Mouse (Mus musculus): Measurements from ENCODE around the gene 4930523C07Rik. TPM values are rescaled to one million over a fixed set of nuclear protein-coding genes. Genes with fewer than 3 reads are reported as not detected.

4930523C07Rik gene
- polyA plus RNA-seq, 1 experiment from 2014 or later, result 2.7 TPM

DNA sequence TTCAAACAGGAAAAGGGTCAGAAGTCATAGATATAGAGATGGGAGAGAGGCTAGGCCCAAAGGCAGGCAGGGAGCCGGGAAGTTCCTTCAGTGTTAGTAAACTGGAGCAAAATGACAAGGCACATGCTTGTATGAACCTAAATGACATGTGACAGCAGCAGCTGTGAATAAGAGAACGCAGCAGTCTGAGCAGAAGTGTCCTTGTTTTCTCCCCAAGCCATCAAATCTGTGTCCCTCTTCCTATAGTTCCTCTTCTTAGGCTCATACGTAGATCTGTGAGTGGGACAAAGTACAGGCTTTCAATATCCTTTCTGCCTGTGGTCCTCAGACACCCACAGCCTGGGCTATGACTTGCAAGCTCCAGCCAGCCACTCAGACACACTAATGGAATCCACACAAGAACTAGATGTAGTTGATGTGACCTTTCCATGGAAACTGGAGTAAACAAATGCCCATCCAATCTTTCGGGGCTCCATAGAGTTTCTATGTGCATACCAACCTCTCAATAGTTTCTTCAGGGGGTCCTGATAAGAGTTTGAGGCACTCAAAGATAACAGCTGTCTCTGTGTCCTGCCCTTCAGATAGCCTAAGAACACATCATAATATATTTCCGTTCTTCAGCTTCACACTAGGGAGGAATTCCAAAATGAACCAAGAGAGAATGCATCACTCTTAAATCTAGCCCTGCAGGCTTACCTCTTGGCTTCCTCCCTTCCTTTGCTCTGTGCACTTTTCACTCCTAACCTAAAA lies 5.1 kb downstream of the 4930523C07Rik start:
- Histone ChIP-seq H3K9ac (replicated peaks) (no peak overlapping the region), H3K9me3 (no peaks in the 10 kb centered on the region), H3K27ac (replicated peaks) (no peak overlapping the region), H3K36me3 (no peaks in the 10 kb centered on the region), H3K4me1 (peaks cover 3% of the 10 kb centered on the region; the same call in 1 of the 2 replicates), H3K4me3 (no peak overlapping the region), H3K4me2 (replicated peaks) (no peak overlapping the region), H3K27me3 (peaks cover 3% of the 10 kb centered on the region; the same call in 1 of the 2 replicates)
- ATAC-seq (ENCODE audit: low FRiP score, low read depth), result no peak
- WGBS, result 85% methylated on average over 5 of the region's 5 CpGs

DNA sequence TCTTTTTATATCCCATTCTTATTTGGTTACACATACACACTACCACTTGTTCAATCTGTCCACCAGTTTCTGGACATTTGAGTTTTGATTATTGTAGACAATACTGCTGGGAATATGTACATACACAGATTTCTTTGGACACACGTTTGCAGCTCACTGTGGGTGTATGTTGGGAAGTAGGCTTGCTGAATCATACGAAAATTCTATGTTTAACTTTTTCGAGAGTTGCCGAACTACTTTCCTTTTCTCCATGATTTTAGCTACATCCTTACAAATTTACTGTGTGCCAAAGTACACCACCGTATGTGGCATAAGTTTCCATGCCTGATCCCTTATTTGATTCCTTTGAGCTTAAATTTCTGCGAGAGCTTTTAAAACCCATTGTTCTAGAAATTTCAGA lies 6.7 kb downstream of the 4930523C07Rik start:
- Histone ChIP-seq H3K9ac (replicated peaks) (no peak overlapping the region), H3K27me3 (no peaks in the 10 kb centered on the region), H3K4me2 (replicated peaks) (no peak overlapping the region), H3K27ac (replicated peaks) (no peak overlapping the region), H3K4me3 (no peak overlapping the region), H3K9me3 (no peaks in the 10 kb centered on the region), H3K4me1 (no peaks in the 10 kb centered on the region), H3K36me3 (no peaks in the 10 kb centered on the region)
- ATAC-seq (ENCODE audit: low FRiP score, low read depth), result no peak
- WGBS, result 93% methylated on average over 6 of the region's 6 CpGs

DNA sequence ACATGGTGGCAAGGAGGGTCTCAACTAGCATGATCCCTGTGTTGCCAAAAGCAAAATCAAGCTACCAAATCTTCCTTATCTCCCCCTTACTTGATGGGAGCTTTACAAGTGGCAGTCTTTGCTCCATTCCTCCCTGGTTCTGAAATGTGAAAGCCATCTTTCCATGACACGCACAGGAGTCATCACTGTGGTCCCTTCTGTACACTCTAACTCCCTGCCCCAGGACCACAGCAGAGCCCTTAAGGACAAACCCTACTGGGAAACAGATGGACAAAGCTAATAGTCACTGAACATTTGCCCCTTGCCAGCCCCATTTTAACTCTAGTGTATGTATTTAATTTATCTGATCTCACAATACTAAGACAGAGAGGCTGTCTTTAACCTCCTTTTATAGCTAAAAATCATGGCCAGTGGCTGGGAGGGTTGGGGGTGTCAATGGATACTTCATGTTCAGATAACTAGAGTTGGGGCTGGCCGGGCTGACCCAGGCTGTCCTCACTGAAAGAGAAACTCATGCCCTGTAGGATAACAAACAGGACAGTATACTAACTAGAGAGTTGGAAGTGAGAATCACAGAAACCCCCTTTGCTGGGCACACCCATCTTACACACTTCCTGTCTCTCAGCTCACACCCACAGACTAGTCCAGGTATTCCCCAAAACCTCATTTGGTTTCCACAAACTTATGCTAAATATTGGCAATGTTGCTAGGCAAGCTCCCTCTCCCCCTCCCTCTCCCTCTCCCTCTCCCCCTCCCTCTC lies 8.6 kb downstream of the 4930523C07Rik start:
- Histone ChIP-seq H3K4me2 (replicated peaks) (no peak overlapping the region), H3K4me3 (no peak overlapping the region), H3K9ac (replicated peaks) (no peak overlapping the region), H3K36me3 (no peaks in the 10 kb centered on the region), H3K27ac (replicated peaks) (no peak overlapping the region), H3K27me3 (no peaks in the 10 kb centered on the region), H3K9me3 (no peaks in the 10 kb centered on the region), H3K4me1 (no peaks in the 10 kb centered on the region)
- ATAC-seq (ENCODE audit: low FRiP score, low read depth), result no peak
- whole genome bisulfite sequencing, result 92% methylated on average over 2 of the region's 2 CpGs

DNA sequence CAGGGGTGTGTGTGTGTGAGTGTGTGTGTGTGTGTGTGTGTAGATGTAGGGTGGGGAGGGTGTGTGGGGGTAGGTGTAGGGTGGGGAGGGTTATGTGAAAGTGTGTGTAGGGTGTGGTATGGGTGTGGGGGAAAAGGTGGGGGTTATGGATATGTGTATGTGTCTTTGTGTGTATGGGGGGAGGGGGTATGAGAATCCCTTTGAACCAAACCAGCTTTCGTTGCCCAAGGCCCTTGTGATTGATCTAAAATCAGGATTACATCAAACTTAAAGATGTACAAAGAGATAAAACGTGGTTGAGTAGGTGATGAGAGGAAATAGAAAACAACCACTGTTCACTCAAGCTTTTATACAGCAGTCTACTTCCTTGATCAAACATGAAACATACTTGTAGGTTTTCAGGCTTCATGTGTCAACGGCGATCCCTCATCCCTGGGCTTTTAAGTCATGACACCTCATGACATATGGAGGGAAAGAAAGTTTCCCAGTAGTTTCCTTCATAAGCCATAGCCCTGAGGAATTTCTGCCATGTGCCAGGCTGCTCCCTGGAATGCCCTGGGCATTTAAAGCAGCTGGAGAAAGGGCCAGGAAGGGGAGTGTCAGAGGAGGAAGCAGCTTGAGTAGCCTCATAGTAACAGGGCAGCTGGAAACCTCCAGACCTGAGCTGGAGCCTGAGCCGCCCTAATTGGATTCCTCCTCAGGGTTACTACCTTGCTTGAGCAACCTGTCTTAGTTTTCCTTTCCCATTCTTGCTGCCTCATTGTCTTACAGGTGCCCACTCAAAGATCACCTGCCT lies 9.5 kb downstream of the 4930523C07Rik start:
- Histone ChIP-seq H3K4me2 (replicated peaks) (no peak overlapping the region), H3K36me3 (no peaks in the 10 kb centered on the region), H3K9ac (replicated peaks) (no peak overlapping the region), H3K4me1 (no peaks in the 10 kb centered on the region), H3K4me3 (no peak overlapping the region), H3K27ac (replicated peaks) (no peak overlapping the region), H3K9me3 (no peaks in the 10 kb centered on the region), H3K27me3 (no peaks in the 10 kb centered on the region)
- ATAC-seq (ENCODE audit: low FRiP score, low read depth), result no peak
- WGBS, result 85% methylated on average over 5 of the region's 5 CpGs

DNA sequence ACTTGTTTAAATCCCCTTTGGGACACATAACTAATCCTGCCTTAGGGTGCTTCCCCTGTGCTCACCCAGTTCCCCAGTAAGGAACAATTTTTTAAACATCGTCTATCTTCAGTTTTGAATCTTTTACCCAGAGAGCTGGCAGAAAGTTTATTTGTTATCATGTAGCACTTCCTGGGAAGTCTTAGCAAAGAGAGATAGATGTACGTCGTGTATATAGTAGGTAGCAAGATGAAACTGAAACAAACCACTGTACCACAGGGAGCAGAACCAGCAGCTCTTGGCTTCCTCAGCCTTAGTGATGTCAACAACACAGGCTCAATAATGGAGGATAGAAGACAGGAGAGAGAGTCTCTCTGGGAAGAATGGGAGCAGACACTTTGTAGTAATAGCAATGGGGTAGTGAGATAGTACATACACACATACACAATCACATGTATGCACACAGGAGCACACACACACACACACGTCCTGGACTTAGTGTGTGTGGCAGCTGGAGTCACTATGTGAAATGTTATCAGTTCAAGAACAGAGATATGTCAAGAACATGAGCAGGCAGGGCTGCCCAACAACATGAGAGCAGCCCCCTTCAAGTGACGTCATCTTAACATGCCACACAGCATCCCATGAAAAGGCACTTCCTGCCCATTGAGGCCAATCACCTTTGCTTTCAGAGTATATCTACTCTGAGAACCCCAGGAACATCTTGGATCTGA lies 10.3 kb downstream of the 4930523C07Rik start:
- Histone ChIP-seq H3K4me1 (no peaks in the 10 kb centered on the region), H3K9me3 (no peaks in the 10 kb centered on the region), H3K36me3 (no peaks in the 10 kb centered on the region), H3K4me2 (replicated peaks) (no peak overlapping the region), H3K27me3 (no peaks in the 10 kb centered on the region), H3K27ac (replicated peaks) (no peak overlapping the region), H3K9ac (replicated peaks) (no peak overlapping the region), H3K4me3 (no peak overlapping the region)
- ATAC-seq (ENCODE audit: low FRiP score, low read depth), result no peak
- WGBS, result 85% methylated on average over 5 of the region's 5 CpGs

DNA sequence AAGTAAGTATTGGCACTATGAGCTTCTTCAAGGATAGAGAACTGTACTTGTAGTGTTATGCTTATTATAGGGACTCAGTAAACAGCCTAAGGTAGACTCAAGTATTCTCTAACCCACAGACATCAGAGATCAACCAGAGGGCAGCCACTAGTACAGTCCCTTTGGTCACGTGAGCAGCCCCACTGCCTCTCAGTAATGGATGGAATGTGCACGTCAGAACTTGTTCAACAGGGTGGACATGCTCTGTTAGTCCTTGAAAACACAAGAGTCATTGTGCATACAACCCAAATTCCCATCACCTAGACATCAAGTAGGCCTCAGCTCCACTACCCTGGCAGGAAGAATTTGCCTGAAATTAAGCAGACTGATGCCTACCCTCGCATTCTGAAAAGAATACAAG lies 13.5 kb downstream of the 4930523C07Rik start:
- WGBS, result 69% methylated on average over 3 of the region's 3 CpGs
- ATAC-seq (ENCODE audit: low FRiP score, low read depth), result no peak
- H3K27ac ChIP-seq (replicated peaks), result no peak overlapping the region

DNA sequence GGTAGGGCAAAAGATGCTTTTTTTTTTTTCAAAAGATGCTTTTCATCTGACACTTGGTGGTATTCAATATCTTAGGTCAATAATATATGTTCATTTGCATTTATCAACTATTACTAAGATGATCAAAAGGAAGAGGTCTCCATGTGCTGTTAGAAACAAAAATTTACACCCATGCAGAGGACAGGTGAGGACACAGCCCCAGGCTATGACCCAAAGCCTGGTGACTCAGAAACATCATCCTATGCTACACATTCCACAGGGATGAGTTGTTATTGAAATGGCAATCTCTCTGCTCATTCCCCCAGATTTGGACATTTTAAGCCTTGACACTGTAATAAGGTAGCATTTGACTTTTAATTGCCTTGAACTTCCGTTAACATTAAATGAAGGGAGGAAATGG lies 15.7 kb downstream of the 4930523C07Rik start:
- H3K9me3 ChIP-seq, result no peaks in the 10 kb centered on the region
- no peak overlapping the region for H3K4me3 ChIP-seq
- ATAC-seq (ENCODE audit: low FRiP score, low read depth), result no peak
- H3K27ac ChIP-seq (replicated peaks), result no peak overlapping the region
- H3K4me1 ChIP-seq, result no peaks in the 10 kb centered on the region
- 100% methylated on average over 1 of the region's 1 CpGs for WGBS
- no peak overlapping the region for H3K9ac ChIP-seq (replicated peaks)
- no peaks in the 10 kb centered on the region for H3K27me3 ChIP-seq
- no peaks in the 10 kb centered on the region for H3K36me3 ChIP-seq
- H3K4me2 ChIP-seq (replicated peaks), result no peak overlapping the region

More for the DNA sequence above, 13.5 kb downstream of the 4930523C07Rik start:
- Histone ChIP-seq H3K27me3 (no peaks in the 10 kb centered on the region), H3K9ac (replicated peaks) (no peak overlapping the region), H3K4me2 (replicated peaks) (no peak overlapping the region), H3K9me3 (no peaks in the 10 kb centered on the region), H3K36me3 (no peaks in the 10 kb centered on the region), H3K4me3 (no peak overlapping the region), H3K4me1 (no peaks in the 10 kb centered on the region)

DNA sequence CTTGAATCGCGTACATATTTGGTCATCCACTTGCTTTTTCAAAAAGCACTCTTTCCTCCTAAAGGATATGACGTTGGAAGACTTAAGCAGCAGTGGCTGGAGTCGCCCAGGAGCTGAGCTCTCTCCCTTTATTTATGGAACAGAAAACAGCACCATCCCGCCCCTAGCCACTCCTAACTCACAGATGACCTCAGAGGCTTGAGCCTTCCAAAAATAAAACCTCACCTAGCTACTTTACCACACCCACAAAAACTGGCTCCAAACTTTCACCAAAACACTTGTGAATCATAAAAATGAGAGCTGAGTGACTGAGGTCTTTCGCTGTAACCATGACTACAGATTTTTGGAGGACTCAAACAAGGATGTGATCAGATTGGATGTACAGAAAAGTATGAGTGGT lies 16.4 kb downstream of the 4930523C07Rik start:
- no peaks in the 10 kb centered on the region for H3K36me3 ChIP-seq
- H3K4me2 ChIP-seq (replicated peaks), result no peak overlapping the region
- H3K27ac ChIP-seq (replicated peaks), result no peak overlapping the region
- no peaks in the 10 kb centered on the region for H3K4me1 ChIP-seq
- H3K27me3 ChIP-seq, result no peaks in the 10 kb centered on the region
- H3K9ac ChIP-seq (replicated peaks), result no peak overlapping the region
- H3K9me3 ChIP-seq, result no peaks in the 10 kb centered on the region
- no peak overlapping the region for H3K4me3 ChIP-seq
- 81% methylated on average over 6 of the region's 6 CpGs for WGBS
- no peak for ATAC-seq (ENCODE audit: low FRiP score, low read depth)

DNA sequence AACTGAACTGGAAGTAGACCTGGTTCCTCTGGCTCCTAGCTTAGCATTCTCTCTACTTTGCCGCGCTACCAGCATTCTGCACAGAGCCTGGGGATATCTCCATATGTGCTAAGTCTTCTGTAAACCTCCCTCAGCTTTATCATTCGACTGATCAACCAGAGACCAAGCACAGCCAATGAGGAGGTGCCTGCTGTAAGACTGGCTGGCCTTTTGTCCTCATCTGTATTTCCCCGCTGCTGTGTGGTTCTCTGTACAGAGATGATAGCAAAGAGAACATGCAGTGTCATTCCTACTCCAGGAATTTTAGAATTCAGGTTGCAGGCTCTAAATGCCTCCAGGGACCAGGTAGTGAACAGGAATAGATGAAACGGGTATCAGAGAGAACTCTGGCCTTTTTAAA lies 17.1 kb downstream of the 4930523C07Rik start:
- no peak overlapping the region for H3K9ac ChIP-seq (replicated peaks)
- H3K9me3 ChIP-seq, result no peaks in the 10 kb centered on the region
- 82% methylated on average over 5 of the region's 5 CpGs for WGBS
- no peaks in the 10 kb centered on the region for H3K27me3 ChIP-seq
- H3K27ac ChIP-seq (replicated peaks), result no peak overlapping the region
- H3K36me3 ChIP-seq, result no peaks in the 10 kb centered on the region
- H3K4me2 ChIP-seq (replicated peaks), result no peak overlapping the region
- no peak overlapping the region for H3K4me3 ChIP-seq
- ATAC-seq (ENCODE audit: low FRiP score, low read depth), result no peak
- no peaks in the 10 kb centered on the region for H3K4me1 ChIP-seq

DNA sequence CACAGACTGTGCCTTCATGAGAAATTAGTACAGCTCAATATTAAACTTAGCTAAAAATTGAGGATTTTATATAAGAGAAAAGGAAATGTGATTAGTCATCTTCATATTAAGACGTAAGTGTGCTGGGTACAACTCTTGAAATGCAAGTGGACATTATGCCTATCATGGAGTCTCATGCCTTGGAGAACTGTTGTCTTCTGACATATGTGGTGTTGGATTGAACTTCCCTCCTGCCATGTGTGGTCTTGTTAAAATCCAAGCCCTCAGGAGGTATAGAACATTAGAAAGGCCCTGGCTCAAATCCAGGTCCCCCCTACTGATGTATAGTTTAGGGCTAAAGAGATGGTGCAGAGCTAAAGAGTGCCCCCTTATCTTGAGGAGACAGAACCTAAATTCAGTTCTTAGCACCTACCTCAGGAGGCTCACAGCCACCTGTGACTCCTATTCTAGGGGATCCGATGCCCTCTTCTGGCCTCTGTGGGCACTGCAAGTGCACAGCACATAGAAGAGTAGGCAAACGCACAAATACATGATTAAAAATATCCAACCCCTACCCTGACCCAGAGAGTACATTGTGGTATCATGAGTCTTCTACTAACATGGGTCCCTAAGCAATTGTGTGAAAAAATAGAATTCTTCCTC lies 17.7 kb downstream of the 4930523C07Rik start:
- ATAC-seq (ENCODE audit: low FRiP score, low read depth), result no peak
- Histone ChIP-seq H3K4me1 (no peaks in the 10 kb centered on the region), H3K4me3 (no peak overlapping the region), H3K27me3 (no peaks in the 10 kb centered on the region), H3K36me3 (no peaks in the 10 kb centered on the region), H3K9ac (replicated peaks) (no peak overlapping the region), H3K27ac (replicated peaks) (no peak overlapping the region), H3K4me2 (replicated peaks) (no peak overlapping the region), H3K9me3 (peaks cover 2% of the 10 kb centered on the region; the same call in 1 of the 2 replicates)
- 59% methylated on average over 3 of the region's 3 CpGs for WGBS

DNA sequence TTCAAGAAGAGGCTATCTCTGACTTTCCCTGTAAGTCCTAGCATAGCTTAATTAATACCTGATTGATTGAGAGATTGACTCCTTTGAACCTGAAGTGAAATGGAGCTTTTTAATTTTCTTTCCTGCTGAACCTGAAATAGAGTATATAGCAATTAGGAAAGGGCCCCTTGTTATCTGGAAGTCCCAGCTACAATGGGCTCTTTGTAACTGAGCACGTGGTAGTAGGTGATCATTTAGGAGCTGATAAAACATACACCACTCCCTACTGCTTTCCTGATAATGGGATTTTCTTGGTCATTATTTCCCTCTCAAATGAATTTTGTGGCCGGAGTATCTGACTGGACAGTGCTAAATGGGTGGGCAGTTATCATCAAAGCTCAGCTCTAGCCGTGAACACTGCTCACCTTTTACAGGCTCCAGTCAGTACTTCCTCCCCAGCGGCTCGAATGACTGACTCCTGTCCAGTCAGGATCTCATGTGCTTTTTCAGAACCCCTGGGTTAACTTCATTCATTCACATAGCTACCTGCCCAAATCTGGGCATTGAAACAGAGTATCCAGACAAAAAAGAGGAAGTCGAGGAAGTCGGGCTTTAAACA lies 20.5 kb downstream of the 4930523C07Rik start:
- Histone ChIP-seq H3K9me3 (peaks cover 2% of the 10 kb centered on the region; the same call in 1 of the 2 replicates), H3K4me2 (replicated peaks) (no peak overlapping the region), H3K27me3 (no peaks in the 10 kb centered on the region), H3K9ac (replicated peaks) (no peak overlapping the region), H3K27ac (replicated peaks) (no peak overlapping the region), H3K4me3 (no peak overlapping the region), H3K4me1 (no peaks in the 10 kb centered on the region), H3K36me3 (no peaks in the 10 kb centered on the region)
- ATAC-seq (ENCODE audit: low FRiP score, low read depth), result no peak
- 77% methylated on average over 7 of the region's 7 CpGs for WGBS

Measured in midbrain, embryonic 12.5 days (tissue).